Mouse (Mus musculus): ENCODE measurements at regions not wholly inside any gene's neighbourhood (a gene's known extent, or its start where the extent isn't known, plus 50 kb on each side); places are given as distances from the start of the nearest gene placed in this dataset.

GRCm38 (mm10) chrX:11560550-11561276, 233.1 kb downstream of the H2al1j start:
- intact Hi-C loops (cut with DNase I), result no loop called here
- no peak for DNase-seq

- intact Hi-C loops (cut with DNase I), result no loop called here
- no peak for DNase-seq
Observed at GRCm38 (mm10) chrX:11565888-11566287, 238.3 kb downstream of the H2al1j start.

- DNase-seq, result no peak
- intact Hi-C loops (cut with DNase I), result no loop called here
Observed at GRCm38 (mm10) chrX:11567827-11568226, 240.2 kb downstream of the H2al1j start.

GRCm38 (mm10) chrX:11568262-11568661, 240.6 kb downstream of the H2al1j start:
- intact Hi-C loops (cut with DNase I), result no loop called here
- DNase-seq, result no peak

GRCm38 (mm10) chrX:11574354-11574753, 246.7 kb downstream of the H2al1j start:
- intact Hi-C loops (cut with DNase I), result no loop called here
- DNase-seq, result no peak

GRCm38 (mm10) chrX:11575571-11575970, 247.9 kb downstream of the H2al1j start:
- DNase-seq, result no peak
- intact Hi-C loops (cut with DNase I), result no loop called here

- no peak for DNase-seq
- intact Hi-C loops (cut with DNase I), result no loop called here
Observed at GRCm38 (mm10) chrX:11576287-11576686, 248.7 kb downstream of the H2al1j start.

- intact Hi-C loops (cut with DNase I), result no loop called here
Observed at GRCm38 (mm10) chrX:11577294-11577693, 249.7 kb downstream of the H2al1j start.

GRCm38 (mm10) chrX:11585353-11585752, 257.7 kb downstream of the H2al1j start:
- DNase-seq, result no peak
- intact Hi-C loops (cut with DNase I), result no loop called here

More at GRCm38 (mm10) chrX:11577294-11577693, 249.7 kb downstream of the H2al1j start:
- no peak for DNase-seq

GRCm38 (mm10) chrX:11591391-11592187, 264.0 kb downstream of the H2al1j start:
- intact Hi-C loops (cut with DNase I), result no loop called here
- DNase-seq, result no peak

GRCm38 (mm10) chrX:11594542-11594941, 266.9 kb downstream of the H2al1j start:
- no peak for DNase-seq
- intact Hi-C loops (cut with DNase I), result no loop called here

GRCm38 (mm10) chrX:11597548-11597947, 269.9 kb downstream of the H2al1j start:
- DNase-seq, result no peak
- intact Hi-C loops (cut with DNase I), result no loop called here

- intact Hi-C loops (cut with DNase I), result no loop called here
- peak in 1 of 2 experiments; percentile 15 for DNase-seq
Observed at GRCm38 (mm10) chrX:11614237-11614636, 286.6 kb downstream of the H2al1j start.

GRCm38 (mm10) chrX:11621045-11621763, 293.6 kb downstream of the H2al1j start:
- peak; percentile 24 to 42 for DNase-seq
- intact Hi-C loops (cut with DNase I), result loop anchor here (10.0 kb wide), 2 partner anchors 534 to 634 kb away; no protein-coding TSS in a partner anchor

GRCm38 (mm10) chrX:11626274-11626878, 298.8 kb downstream of the H2al1j start:
- intact Hi-C loops (cut with DNase I), result loop anchor here (10.0 kb wide), 2 partner anchors 528 to 628 kb away; no protein-coding TSS in a partner anchor
- DNase-seq, result no peak

GRCm38 (mm10) chrX:11629362-11629761, 301.7 kb downstream of the H2al1j start:
- no peak for DNase-seq

GRCm38 (mm10) chrX:11629906-11630305, 302.3 kb downstream of the H2al1j start:
- intact Hi-C loops (cut with DNase I), result loop anchor here (5.0 to 10.0 kb wide), 5 partner anchors 177 to 625 kb away; no protein-coding TSS in a partner anchor
- peak in 1 of 2 experiments; percentile 18 for DNase-seq

More at GRCm38 (mm10) chrX:11629362-11629761, 301.7 kb downstream of the H2al1j start:
- intact Hi-C loops (cut with DNase I), result loop anchor here (10.0 kb wide), 2 partner anchors 525 to 625 kb away; no protein-coding TSS in a partner anchor

GRCm38 (mm10) chrX:11631186-11631913, 303.7 kb downstream of the H2al1j start:
- intact Hi-C loops (cut with DNase I), result loop anchor here (5.0 to 10.0 kb wide), 3 partner anchors 176 to 503 kb away; no protein-coding TSS in a partner anchor

GRCm38 (mm10) chrX:11632011-11632410, 304.4 kb downstream of the H2al1j start:
- DNase-seq, result no peak
- intact Hi-C loops (cut with DNase I), result loop anchor here (5.0 to 10.0 kb wide), 3 partner anchors 175 to 503 kb away; no protein-coding TSS in a partner anchor

More at GRCm38 (mm10) chrX:11631186-11631913, 303.7 kb downstream of the H2al1j start:
- no peak for DNase-seq
